Mouse (Mus musculus) midbrain, postnatal 0 days (tissue): ENCODE results near the gene Defb29. TPM values are rescaled to one million over a fixed set of nuclear protein-coding genes. Genes with fewer than 3 reads are reported as not detected.

ENCODE experiments used
- ATAC-seq: fragments of 200-750 bp; cut with Nextera tagmentation; 2 replicates; pipeline ENCODE4 v1.8.0; 2017; ENCODE audit warnings: moderate number of reproducible peaks, mild to moderate bottlenecking, moderate TSS enrichment, moderate library complexity; ENCODE audit not compliant: low FRiP score
- DNase-seq: peaks from one replicate; pipeline ENCODE4 v3.0.0-alpha.2; 2015; ENCODE audit warnings: low spot score
- H3K27ac ChIP-seq: fragments of 300-500 bp; sonication (generic); 2 replicates; pipeline ENCODE4 v1.5.1; 2014; ENCODE audit warnings: low read depth, mild to moderate bottlenecking, low read length, mixed read lengths
- H3K27me3 ChIP-seq: fragments of 300-500 bp; sonication (generic); 2 replicates; pipeline ENCODE4 v1.6.1; 2014; ENCODE audit warnings: low read length, control low read depth, mixed read lengths; ENCODE audit not compliant: insufficient read depth
- H3K36me3 ChIP-seq: fragments of 300-500 bp; sonication (generic); 2 replicates; pipeline ENCODE4 v1.6.1; 2014; ENCODE audit warnings: low read length, control low read depth, mixed read lengths; ENCODE audit not compliant: insufficient read depth
- H3K4me1 ChIP-seq: fragments of 300-500 bp; sonication (generic); 2 replicates; pipeline ENCODE4 v1.6.1; 2014; ENCODE audit warnings: mild to moderate bottlenecking, control low read depth, antibody characterized with exemption, low read length, mixed read lengths; ENCODE audit not compliant: insufficient read depth
- H3K4me2 ChIP-seq: fragments of 300-500 bp; sonication (generic); 2 replicates; pipeline ENCODE4 v1.6.1; 2014; ENCODE audit warnings: low read depth, mild to moderate bottlenecking, low read length, mixed read lengths; ENCODE audit not compliant: poor library complexity, severe bottlenecking
- H3K4me3 ChIP-seq: fragments of 300-500 bp; sonication (generic); 2 replicates; pipeline ENCODE4 v1.5.1; 2014; ENCODE audit warnings: low read depth, mild to moderate bottlenecking, low read length, moderate library complexity
- H3K9ac ChIP-seq: fragments of 300-500 bp; sonication (generic); replicated peaks from 2 replicates; pipeline ENCODE4 v1.6.1; 2014; ENCODE audit warnings: mild to moderate bottlenecking, low read length, moderate library complexity, mixed read lengths; ENCODE audit not compliant: poor library complexity, severe bottlenecking
- H3K9me3 ChIP-seq: fragments of 300-500 bp; sonication (generic); 2 replicates; pipeline ENCODE4 v1.6.1; 2016; ENCODE audit warnings: low read length, control low read depth
- CTCF ChIP-seq: IDR thresholded peaks from 2 replicates; pipeline ENCODE4 v1.5.1; 2016; ENCODE audit warnings: antibody characterized with exemption, mild to moderate bottlenecking
- WGBS: fragments of 180-500 bp; shearing (Covaris S2); extraction: QIAGEN DNeasy Blood & Tissue Kit; methylation state at CpG from one replicate; pipeline ENCODE4 v1.1.7; 2014; 5-methylcytosine and 5-hydroxymethylcytosine counted together
- polyA plus RNA-seq: library from polyadenylated mRNA; unstranded; fragments of >200 nt; fragmentation: Nextera tagmentation; extraction: Ambion mirVana; gene quantifications from 2 replicates; pipeline ENCODE4 v1.2.1, GENCODE M21; 2015
- total RNA-seq: library from RNA; depleted of rRNA; stranded (reverse); fragments of >200 nt; gene quantifications from 2 replicates; pipeline ENCODE4 v1.2.3, GENCODE M21; 2014

Defb29 gene
- total and polyA plus RNA-seq, 2 experiments from 2014 or later = not detected

- peak; percentile 83 for TF ChIP-seq CTCF
- no peaks in the 10 kb centered on the region for H3K36me3 ChIP-seq
- DNase-seq (peak; percentile 72), ATAC-seq (no peak)
- 0 out of 2 replicates have a peak overlapping the region, but pooled peaks have one; percentile 29 for H3K9ac ChIP-seq
- peak overlapping the region; percentile 14; the same call in 1 of the 2 replicates for H3K4me3 ChIP-seq
- H3K27ac ChIP-seq = no peak overlapping the region
- H3K4me1 ChIP-seq = no peaks in the 10 kb centered on the region; the same call in 1 of the 2 replicates
- no peaks in the 10 kb centered on the region for H3K27me3 ChIP-seq
- no peaks in the 10 kb centered on the region for H3K9me3 ChIP-seq
- WGBS = 11% methylated on average over 16 of the region's 16 CpGs
- H3K4me2 ChIP-seq = peak overlapping the region; percentile 37
These were observed 14.0 kb upstream of the Defb29 start for GRCm38 (mm10) chr2:152553774-152554423.

GRCm38 (mm10) chr2:152548124-152548523 lies 8.2 kb upstream of the Defb29 start:
- no peak for TF ChIP-seq CTCF
- ATAC-seq = no peak
- 79% methylated on average over 5 of the region's 5 CpGs for WGBS

GRCm38 (mm10) chr2:152544691-152545090 lies 4.8 kb upstream of the Defb29 start:
- H3K36me3 ChIP-seq = no peaks in the 10 kb centered on the region
- 0 out of 2 replicates have a peak, but pooled peaks have one; percentile 47 for ATAC-seq
- no peaks in the 10 kb centered on the region for H3K27me3 ChIP-seq
- DNase-seq = peak; percentile 67
- no peak overlapping the region for H3K4me2 ChIP-seq
- no peaks in the 10 kb centered on the region for H3K4me1 ChIP-seq
- peak; percentile 77 for TF ChIP-seq CTCF
- H3K27ac ChIP-seq = no peak overlapping the region
- 16% methylated on average over 4 of the region's 4 CpGs for WGBS
- no peaks in the 10 kb centered on the region for H3K9me3 ChIP-seq
- H3K4me3 ChIP-seq = no peak overlapping the region
- no peak overlapping the region for H3K9ac ChIP-seq

More at GRCm38 (mm10) chr2:152548124-152548523, 8.2 kb upstream of the Defb29 start:
- H3K9ac ChIP-seq = no peak overlapping the region
- no peaks in the 10 kb centered on the region for H3K4me1 ChIP-seq
- no peak for DNase-seq
- no peaks in the 10 kb centered on the region for H3K36me3 ChIP-seq
- no peak overlapping the region for H3K4me2 ChIP-seq
- no peak overlapping the region for H3K27ac ChIP-seq
- H3K4me3 ChIP-seq = no peak overlapping the region
- H3K27me3 ChIP-seq = no peaks in the 10 kb centered on the region
- no peaks in the 10 kb centered on the region for H3K9me3 ChIP-seq

- Histone ChIP-seq H3K4me3 (no peak overlapping the region), H3K27ac (no peak overlapping the region), H3K9me3 (no peaks in the 10 kb centered on the region), H3K4me2 (no peak overlapping the region), H3K36me3 (no peaks in the 10 kb centered on the region), H3K4me1 (no peaks in the 10 kb centered on the region), H3K27me3 (no peaks in the 10 kb centered on the region), H3K9ac (no peak overlapping the region)
- TF ChIP-seq CTCF = no peak
- DNase-seq (no peak), ATAC-seq (no peak)
- 81% methylated on average over 4 of the region's 4 CpGs for WGBS
These were observed 3.6 kb upstream of the Defb29 start for GRCm38 (mm10) chr2:152543478-152543877.

- no peak for DNase-seq
- H3K4me2 ChIP-seq = no peak overlapping the region
- WGBS = 83% methylated on average over 2 of the region's 2 CpGs
These were observed 3.0 kb upstream of the Defb29 start for GRCm38 (mm10) chr2:152542897-152543296.

GRCm38 (mm10) chr2:152541979-152542378 lies 2.1 kb upstream of the Defb29 start:
- Histone ChIP-seq H3K4me1 (no peaks in the 10 kb centered on the region), H3K4me2 (no peak overlapping the region), H3K27me3 (no peaks in the 10 kb centered on the region), H3K27ac (no peak overlapping the region), H3K9ac (no peak overlapping the region), H3K4me3 (no peak overlapping the region), H3K9me3 (no peaks in the 10 kb centered on the region), H3K36me3 (no peaks in the 10 kb centered on the region)
- DNase-seq (no peak), ATAC-seq (no peak)
- TF ChIP-seq CTCF = no peak
- 84% methylated on average over 9 of the region's 9 CpGs for WGBS

More at GRCm38 (mm10) chr2:152542897-152543296, 3.0 kb upstream of the Defb29 start:
- TF ChIP-seq CTCF = no peak
- no peaks in the 10 kb centered on the region for H3K9me3 ChIP-seq
- no peak overlapping the region for H3K27ac ChIP-seq
- H3K4me1 ChIP-seq = no peaks in the 10 kb centered on the region
- no peak overlapping the region for H3K4me3 ChIP-seq
- no peaks in the 10 kb centered on the region for H3K27me3 ChIP-seq
- ATAC-seq = no peak
- no peaks in the 10 kb centered on the region for H3K36me3 ChIP-seq
- no peak overlapping the region for H3K9ac ChIP-seq
